15 mouse cellular contexts compared by ENCODE assay signal in the genomic region with DNA sequence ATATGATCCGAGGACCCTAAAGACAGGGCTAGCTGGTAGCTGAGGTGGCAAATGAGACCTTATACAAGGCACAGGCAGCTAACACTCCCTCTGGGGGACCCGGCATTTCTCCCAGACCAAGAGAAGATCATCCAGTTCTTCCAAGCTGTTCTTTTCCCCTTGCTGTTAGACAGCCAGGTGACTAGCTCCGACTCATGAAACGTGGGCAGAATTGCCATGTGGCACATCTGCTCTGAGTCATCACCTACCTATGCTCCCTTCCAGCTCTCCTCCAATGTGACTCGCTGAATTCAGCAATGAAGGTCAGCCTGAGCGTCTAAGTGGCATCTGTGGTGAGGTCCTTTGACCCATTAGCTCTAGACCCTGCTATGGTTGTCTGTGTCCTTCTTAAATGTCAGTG.
"Had no signal": no experiment of that assay in that cellular context is flagged by ENCODE, and none has a peak within 500 bp of the region (broad histone marks: within the 10 kb centered on the region; RNA-seq: fewer than 3 reads in every experiment).

No protein-coding gene starts in this region.

- DNase-seq: lung, adult 18-20 months; lung, embryonic 14.5 days; lung, postnatal 10 days; lung, postnatal 4 days; midbrain, embryonic 14.5 days; right cerebral cortex, postnatal 4 days; spleen, adult 18-20 months; thymus, adult 18-20 months; thymus, postnatal 14 days; thymus, postnatal 36 days had no signal

- H3K27ac ChIP-seq: liver, embryonic 12.5 days; liver, embryonic 14.5 days; midbrain, embryonic 10.5 days; midbrain, embryonic 12.5 days; neural tube, embryonic 12.5 days had no signal

- H3K4me3 ChIP-seq: liver, embryonic 12.5 days; midbrain, embryonic 10.5 days; midbrain, embryonic 12.5 days; neural tube, embryonic 12.5 days had no signal

- ATAC-seq: liver, embryonic 12.5 days had no signal
